Mouse (Mus musculus) gastrocnemius, adult 8-10 months (tissue): ENCODE measurements around the gene Cacna1a. TPM values are rescaled to one million over a fixed set of nuclear protein-coding genes. Genes with fewer than 3 reads are reported as not detected.

ENCODE experiments used
- DNase-seq, 2 experiments: peaks; one replicate each; pipeline ENCODE4 v3.0.0; 2022; ENCODE audit warnings: low spot score in 2 of 2
- total RNA-seq, 4 experiments: library from RNA; stranded (reverse); gene quantifications; 2 replicates each; pipeline ENCODE4 v1.2.4; 2022

Gene Cacna1a
- total RNA-seq, 4 experiments from 2014 or later: 2.2 to 4.6 (median 3.1) TPM

DNA sequence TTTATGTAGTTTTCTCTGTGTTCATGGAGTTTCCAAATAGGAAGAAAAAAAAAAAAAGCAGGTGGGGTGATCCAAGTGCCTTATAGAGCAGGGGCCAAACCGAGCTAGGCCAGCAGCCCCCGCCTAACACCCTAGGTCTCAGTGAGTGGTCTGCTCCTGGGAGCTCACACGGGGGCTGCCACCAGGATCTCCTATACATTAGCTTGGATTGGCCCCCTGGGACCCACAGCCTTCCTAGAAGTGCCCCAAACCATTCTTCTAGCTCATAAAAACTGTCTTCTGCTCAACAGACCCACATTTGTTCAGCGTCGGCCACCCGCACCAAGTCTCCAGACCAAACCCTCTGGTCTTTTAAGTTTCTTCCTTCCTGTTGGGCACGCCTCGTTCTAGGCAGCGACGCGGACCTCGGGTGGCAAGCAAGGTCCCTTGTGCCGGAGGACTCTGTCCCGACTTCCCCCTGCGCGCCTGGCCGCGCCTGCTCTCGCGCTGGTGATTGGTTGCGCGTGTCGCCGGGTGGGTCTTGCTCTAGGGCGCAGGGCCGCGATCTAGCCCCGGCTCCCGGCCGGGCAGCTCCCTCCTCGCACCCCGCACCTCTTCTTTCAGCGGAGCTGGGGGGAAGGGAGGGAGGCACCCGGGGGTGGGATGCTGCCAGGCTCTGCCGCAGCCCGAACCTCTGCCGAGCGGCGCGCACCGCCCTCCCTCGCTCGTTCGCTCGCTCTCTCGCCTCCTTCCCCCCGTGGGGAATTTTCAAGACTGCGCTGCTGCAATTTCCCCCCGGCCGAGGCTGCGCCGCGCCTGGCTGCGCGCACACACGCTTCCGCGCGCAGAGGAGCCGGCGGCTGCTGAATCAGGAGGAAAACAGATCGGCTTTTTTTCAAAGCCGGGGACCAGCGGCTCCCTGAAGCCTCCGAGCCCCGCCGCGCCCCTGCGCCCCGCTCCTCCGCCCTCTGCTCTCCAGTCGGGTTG, 25.9 kb downstream of the Cacna1a start:
- no peak for DNase-seq

- no peak for DNase-seq
Observed at GRCm38 (mm10) chr8:84414918-84415317, 26.7 kb downstream of the Cacna1a start.

- no peak for DNase-seq
Observed at GRCm38 (mm10) chr8:84415378-84415898, 27.2 kb downstream of the Cacna1a start.

- DNase-seq: no peak
Observed at GRCm38 (mm10) chr8:84416041-84416440, 27.8 kb downstream of the Cacna1a start.

DNA sequence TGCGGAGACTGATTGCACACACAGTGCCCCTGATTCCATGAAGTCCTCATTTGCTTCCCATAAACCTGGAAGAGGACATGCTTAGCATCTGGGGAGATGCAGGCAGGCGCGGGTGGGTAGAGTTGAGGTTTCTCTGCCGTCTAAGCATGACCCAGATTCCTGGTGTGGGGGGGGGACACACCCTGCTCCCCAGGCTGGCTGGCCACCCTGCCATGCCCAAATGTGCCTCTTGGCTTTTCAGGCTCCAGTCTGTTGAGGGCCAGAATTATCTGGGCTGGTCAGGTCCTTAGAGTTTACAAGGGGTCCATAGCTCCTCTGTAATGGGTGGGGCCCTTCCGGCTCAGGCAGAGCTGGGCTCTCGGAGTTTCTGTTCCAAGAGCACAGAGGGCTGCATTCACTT, 28.7 kb downstream of the Cacna1a start:
- DNase-seq: no peak

GRCm38 (mm10) chr8:84417840-84418239, 29.6 kb downstream of the Cacna1a start:
- DNase-seq: no peak

DNA sequence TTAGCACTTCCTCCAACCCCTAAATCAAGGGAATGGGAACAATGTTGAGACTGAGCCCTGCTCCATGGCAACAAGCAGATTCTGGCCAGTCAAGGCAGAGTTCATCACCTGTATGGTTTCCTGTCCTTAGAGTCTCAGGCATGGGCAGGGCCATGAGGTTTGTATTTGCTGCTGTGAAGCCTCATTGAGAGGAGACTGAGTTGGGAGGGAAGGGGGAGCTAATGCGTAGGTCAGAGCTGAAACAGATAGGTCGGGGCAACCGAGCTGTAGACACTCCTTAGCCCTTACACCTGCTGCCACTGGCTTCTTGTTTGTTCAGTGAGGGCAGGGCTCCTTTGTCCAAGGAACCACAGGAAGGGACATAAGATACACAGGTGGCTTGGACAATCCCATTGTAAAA, 36.2 kb downstream of the Cacna1a start:
- DNase-seq: no peak

GRCm38 (mm10) chr8:84426087-84426486, 37.8 kb downstream of the Cacna1a start:
- DNase-seq: no peak

GRCm38 (mm10) chr8:84426582-84426981, 38.3 kb downstream of the Cacna1a start:
- DNase-seq: no peak

DNA sequence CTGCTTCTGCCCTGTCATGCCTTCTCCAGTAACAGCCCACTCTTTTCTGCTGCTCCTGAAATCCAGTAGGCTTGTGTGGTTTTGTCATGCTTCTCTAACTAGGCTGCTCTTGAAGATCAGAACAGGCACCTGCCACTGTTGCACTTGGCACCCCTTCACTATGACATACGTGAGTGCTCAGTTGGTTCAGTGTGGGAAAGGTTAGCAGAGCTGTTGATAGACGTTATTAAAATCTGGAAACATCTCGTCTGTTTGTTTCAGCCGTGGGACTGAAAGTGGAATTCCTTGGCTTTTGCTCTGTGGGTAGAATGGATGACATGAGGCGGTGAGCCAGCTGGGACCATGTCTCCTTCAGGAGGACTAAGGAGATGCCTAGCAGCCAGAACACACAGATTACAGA, 39.8 kb downstream of the Cacna1a start:
- DNase-seq: no peak

GRCm38 (mm10) chr8:84429014-84429413, 40.8 kb downstream of the Cacna1a start:
- no peak for DNase-seq

DNA sequence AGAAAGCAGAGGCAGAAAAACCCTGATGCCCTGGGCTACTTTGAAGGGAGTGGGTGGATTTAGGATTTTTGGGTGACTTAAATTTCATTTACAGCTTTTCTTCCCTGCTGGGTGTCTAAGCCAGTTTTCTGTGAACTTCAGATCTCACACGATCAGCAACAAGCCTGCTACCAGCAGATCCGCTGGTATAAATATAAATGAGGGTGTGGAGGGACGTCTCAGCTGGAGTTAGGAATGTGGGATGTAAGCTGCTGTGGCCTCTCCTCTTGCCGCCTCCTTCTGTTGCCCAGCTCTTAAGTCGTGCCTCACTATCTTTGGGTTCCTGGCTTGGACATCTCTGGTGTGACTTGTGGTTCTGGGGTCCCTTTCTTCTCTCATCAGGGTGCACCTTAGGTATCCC, 41.3 kb downstream of the Cacna1a start:
- DNase-seq: no peak

GRCm38 (mm10) chr8:84435370-84435769, 47.1 kb downstream of the Cacna1a start:
- DNase-seq: no peak

- DNase-seq: no peak
Observed at GRCm38 (mm10) chr8:84439813-84440212, 51.6 kb downstream of the Cacna1a start.

DNA sequence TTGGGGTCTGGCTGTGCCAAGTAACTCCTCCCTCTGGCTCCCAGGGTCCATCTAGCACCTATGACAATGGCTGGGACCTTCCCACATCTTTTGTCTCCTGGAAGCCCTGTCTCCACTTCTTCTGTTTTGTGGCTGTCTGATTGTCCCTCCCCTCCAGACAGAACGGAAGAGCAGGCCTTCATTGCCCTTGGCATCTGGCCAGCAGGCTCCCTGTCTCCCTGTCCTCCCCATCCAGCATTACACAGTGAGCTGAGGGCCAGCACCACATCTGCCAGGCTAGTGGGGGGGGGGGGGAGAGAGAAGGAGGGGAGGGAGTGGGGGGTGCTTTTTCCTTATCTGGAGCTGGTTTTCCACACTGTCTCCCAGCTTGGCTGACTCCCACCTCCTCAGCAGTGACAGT, 53.8 kb downstream of the Cacna1a start:
- DNase-seq: no peak

GRCm38 (mm10) chr8:84446571-84446991, 58.3 kb downstream of the Cacna1a start:
- DNase-seq: no peak

- peak in 1 of 2 experiments; percentile 8 for DNase-seq
Observed at GRCm38 (mm10) chr8:84454532-84454931, 66.3 kb downstream of the Cacna1a start.

DNA sequence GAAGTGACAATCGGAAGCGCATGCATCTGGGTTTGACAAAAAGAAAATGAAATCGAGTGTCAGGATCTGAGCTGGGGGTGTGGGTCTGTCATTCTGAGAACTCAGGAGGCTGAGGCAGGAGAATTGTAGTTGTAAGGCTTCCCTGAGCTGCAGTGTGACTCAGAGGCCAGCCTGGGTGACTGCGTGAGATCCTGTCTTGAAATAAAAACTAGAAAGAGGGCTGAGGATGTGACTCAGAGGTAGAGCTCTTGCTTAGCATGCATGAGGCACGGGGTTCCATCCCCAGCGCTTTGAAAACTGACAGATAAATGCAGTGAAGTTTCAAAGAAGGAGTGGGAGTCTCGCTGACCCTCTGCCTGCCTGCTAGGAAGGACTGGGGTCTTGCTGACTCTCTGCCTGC, 70.6 kb downstream of the Cacna1a start:
- no peak for DNase-seq

DNA sequence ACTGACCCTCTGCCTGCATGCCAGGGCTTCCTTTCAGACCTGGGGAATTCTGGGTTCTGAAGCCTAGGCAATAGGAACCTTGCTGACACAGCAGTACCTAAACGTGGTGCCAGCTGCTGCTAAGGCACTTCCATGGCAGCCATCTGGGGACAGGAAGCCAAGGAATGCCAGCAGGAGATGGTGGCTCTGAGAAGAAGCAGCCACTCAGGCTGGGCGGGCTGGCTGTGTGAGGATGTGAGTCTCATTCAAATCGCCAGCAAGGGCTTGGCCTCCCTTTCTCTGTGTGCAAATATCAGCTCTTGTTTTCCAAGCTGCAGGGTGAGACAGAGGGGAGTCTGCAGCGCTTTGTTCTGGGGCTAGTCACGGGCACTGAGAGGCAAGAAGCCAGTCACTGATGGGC, 71.0 kb downstream of the Cacna1a start:
- DNase-seq: no peak

- DNase-seq: no peak
Observed at GRCm38 (mm10) chr8:84460698-84461097, 72.5 kb downstream of the Cacna1a start.

DNA sequence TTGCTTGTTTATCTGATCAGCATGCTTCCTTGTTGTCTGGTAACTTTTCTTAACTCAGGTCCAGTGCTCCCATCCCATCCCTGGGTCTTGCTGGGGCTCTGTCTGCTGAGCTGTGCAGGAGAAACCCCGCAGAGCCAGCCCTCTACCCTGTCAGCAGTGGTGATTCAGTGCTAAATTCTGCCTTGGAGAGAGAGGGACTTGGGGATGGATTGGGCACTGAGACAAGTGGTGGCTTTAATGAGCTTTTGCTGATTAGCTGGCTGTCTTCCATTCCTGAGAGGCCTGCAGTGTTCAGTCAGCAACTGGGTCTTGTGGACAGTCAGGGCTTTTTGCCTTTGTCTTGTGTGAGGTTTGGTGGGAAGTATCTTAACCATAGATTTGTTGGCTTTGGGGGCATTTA, 78.7 kb downstream of the Cacna1a start:
- no peak for DNase-seq

DNA sequence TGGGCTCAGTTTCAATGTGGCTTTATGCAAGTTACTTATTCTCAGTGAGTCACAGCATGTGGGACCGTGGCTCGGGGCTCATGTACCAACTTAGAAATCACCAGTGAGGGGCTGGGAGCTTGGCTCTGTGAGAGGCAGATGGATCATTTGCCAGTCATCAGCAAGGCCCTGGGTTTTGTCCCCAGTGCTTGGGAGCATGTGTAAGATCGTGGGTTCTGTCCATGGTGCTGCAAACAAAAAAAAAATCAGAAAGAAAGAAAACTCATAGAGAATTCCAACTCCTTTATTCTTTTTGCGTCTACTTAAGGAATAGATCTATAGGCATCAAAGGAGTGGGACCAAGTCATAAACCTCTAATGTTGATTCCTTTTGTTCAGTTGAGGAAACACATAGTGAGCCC, 80.8 kb downstream of the Cacna1a start:
- no peak for DNase-seq
